In the genomic region with DNA sequence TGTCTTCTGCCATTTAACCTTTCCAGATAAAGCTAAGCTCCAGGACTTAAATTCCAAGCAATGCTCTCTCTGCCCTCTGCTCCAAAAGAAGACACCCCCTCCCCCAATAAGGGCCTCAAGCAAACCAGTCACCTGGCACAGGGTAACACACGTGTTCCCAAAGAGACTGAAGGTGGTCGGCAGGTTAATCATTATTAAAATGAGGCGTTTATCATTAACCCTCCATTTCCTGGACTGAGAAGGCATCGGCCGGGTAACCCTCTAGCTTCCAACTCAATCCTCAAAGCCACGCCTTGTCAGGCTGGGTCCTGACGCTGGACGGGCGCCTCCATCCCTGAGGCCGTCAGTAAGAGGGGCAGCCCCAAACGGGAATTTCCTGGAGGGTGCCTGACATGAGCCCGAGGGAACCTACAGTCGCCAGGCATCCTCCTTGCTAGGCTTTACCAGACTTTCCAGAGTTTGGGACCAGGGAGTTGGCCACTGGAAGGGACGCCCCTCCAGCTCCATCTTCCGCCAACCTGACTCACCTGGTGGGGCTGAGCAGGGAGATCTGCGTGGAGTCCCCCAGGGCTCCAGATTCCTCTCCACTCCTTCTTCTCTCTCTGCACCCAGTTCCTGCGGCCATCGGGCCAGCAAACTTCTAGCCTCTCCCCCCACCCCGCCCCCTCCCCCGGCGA, we compare ENCODE assay signal across 8 mouse cellular contexts. TPM values are rescaled to one million over a fixed set of nuclear protein-coding genes. Genes with fewer than 3 reads are reported as not detected.
DNase-seq lines count a peak whose midpoint lies in the region; ATAC-seq lines count a peak whose summit lies in the region.

No protein-coding gene starts in this region.

- H3K27me3 ChIP-seq in forebrain, embryonic 15.5 days, result no peaks in the 10 kb centered on the region
- no peaks in the 10 kb centered on the region for H3K27me3 ChIP-seq in kidney, embryonic 15.5 days

- peak; percentile 26 for DNase-seq in adrenal gland, postnatal 10 days
- DNase-seq in adrenal gland, adult 8-10 months, result no peak
- DNase-seq in lung, postnatal 4 days, result peak; percentile 24 to 32
- no peak for DNase-seq in right cerebral cortex, postnatal 25 days
- no peak for DNase-seq in gastrocnemius, postnatal 25 days

- no peak for ATAC-seq in forebrain, embryonic 15.5 days (replicated peaks)
- peak; percentile 50 for ATAC-seq in kidney, embryonic 15.5 days (replicated peaks; ENCODE audit: low FRiP score)

- WGBS in forebrain, embryonic 15.5 days, result 1% methylated on average over 19 of the region's 21 CpGs
- WGBS in kidney, embryonic 15.5 days, result under 1% methylated on average over 21 of the region's 21 CpGs

- H3K9ac ChIP-seq in forebrain, embryonic 15.5 days (replicated peaks), result peak overlapping the region; percentile 86
- H3K9ac ChIP-seq in kidney, embryonic 15.5 days, result peak overlapping the region; percentile 75

- no peaks in the 10 kb centered on the region for H3K36me3 ChIP-seq in forebrain, embryonic 15.5 days
- H3K36me3 ChIP-seq in kidney, embryonic 15.5 days, result 0 out of 2 replicates have a peak, but pooled peaks cover 6% of the 10 kb centered on the region

- 0 out of 2 replicates have a peak, but pooled peaks cover 3% of the 10 kb centered on the region for H3K4me1 ChIP-seq in brown adipose tissue, adult 24 weeks (ENCODE audit: control insufficient read depth, insufficient read depth, insufficient read length, low read length)
- peaks cover 19% of the 10 kb centered on the region for H3K4me1 ChIP-seq in forebrain, embryonic 15.5 days
- peaks cover 23% of the 10 kb centered on the region for H3K4me1 ChIP-seq in kidney, embryonic 15.5 days

- H3K4me3 ChIP-seq in brown adipose tissue, adult 24 weeks (ENCODE audit: insufficient read depth, low read depth, low read length), result peak overlapping the region; percentile 92
- H3K4me3 ChIP-seq in forebrain, embryonic 15.5 days, result peak overlapping the region; percentile 80
- H3K4me3 ChIP-seq in kidney, embryonic 15.5 days (replicated peaks), result peak overlapping the region; percentile 66

- H3K9me3 ChIP-seq in forebrain, embryonic 15.5 days, result no peaks in the 10 kb centered on the region
- no peaks in the 10 kb centered on the region for H3K9me3 ChIP-seq in kidney, embryonic 15.5 days (replicated peaks)

- no peak overlapping the region for H3K27ac ChIP-seq in brown adipose tissue, adult 24 weeks (replicated peaks; ENCODE audit: low read depth, low read length)
- H3K27ac ChIP-seq in forebrain, embryonic 15.5 days (replicated peaks), result no peak overlapping the region
- H3K27ac ChIP-seq in kidney, embryonic 15.5 days, result peak overlapping the region; percentile 92

- peak overlapping the region; percentile 86 for H3K4me2 ChIP-seq in forebrain, embryonic 15.5 days (replicated peaks)
- peak overlapping the region; percentile 92 for H3K4me2 ChIP-seq in kidney, embryonic 15.5 days

RNA-seq across cellular contexts. Expression of gene Carmil1, which starts 0.7 kb away (rescaled TPM):
- total RNA-seq in adrenal gland, postnatal 10 days (2021), result 10 to 100 TPM; 29.1 to 31.0 TPM
- 100 to 1,000 TPM in 1 of 4 experiments, 10 to 100 TPM in 3; 52.8 to 101 (median 64.1) TPM for total RNA-seq in adrenal gland, adult 8-10 months (2022)
- polyA plus RNA-seq in brown adipose tissue, adult 24 weeks (2012; ENCODE audit: insufficient read depth, insufficient read length, missing spikeins), result 4.8 and 5.6 TPM in 2 replicates
- polyA plus RNA-seq in forebrain, embryonic 15.5 days (2015; fragmentation: Nextera tagmentation; extraction: Ambion mirVana), result 35.5 and 39.6 TPM in 2 replicates
- polyA plus RNA-seq in kidney, embryonic 15.5 days (2015; fragmentation: Nextera tagmentation; extraction: Ambion mirVana), result 51.6 and 52.5 TPM in 2 replicates
- 1 to 10 TPM; 1.9 to 3.0 TPM for total RNA-seq in gastrocnemius, postnatal 25 days (2021)

RNA-seq across cellular contexts. Expression of gene Cmah, which starts 47.3 kb away (rescaled TPM):
- 1 to 10 TPM; 6.8 to 6.9 TPM for total RNA-seq in adrenal gland, postnatal 10 days (2021)
- 1 to 10 TPM; 1.6 to 4.5 (median 3.2) TPM for total RNA-seq in adrenal gland, adult 8-10 months (2022)
- polyA plus RNA-seq in brown adipose tissue, adult 24 weeks (2012; ENCODE audit: insufficient read depth, insufficient read length, missing spikeins), result 0.63 and 3.6 TPM in 2 replicates
- polyA plus RNA-seq in forebrain, embryonic 15.5 days (2015; fragmentation: Nextera tagmentation; extraction: Ambion mirVana), result 0.11 and 0.22 TPM in 2 replicates
- polyA plus RNA-seq in kidney, embryonic 15.5 days (2015; fragmentation: Nextera tagmentation; extraction: Ambion mirVana), result 0.86 and 1.1 TPM in 2 replicates
- 1 to 10 TPM; 2.1 to 3.2 TPM for total RNA-seq in gastrocnemius, postnatal 25 days (2021)

Comparison
In these comparisons a context has a peak if more than half of its experiments do, and no peak if none do; other contexts are left out.
1. DNase-seq: peak in adrenal gland, postnatal 10 days (single experiment) and lung, postnatal 4 days (2 of 2); none in adrenal gland, adult 8-10 months (single experiment), right cerebral cortex, postnatal 25 days (single experiment) and gastrocnemius, postnatal 25 days (single experiment).
2. RNA of gene Carmil1, which starts 0.7 kb away (total RNA-seq): 52.8 to 101 TPM in adrenal gland, adult 8-10 months and 29.1 to 31.0 TPM in adrenal gland, postnatal 10 days; 1.9 to 3.0 TPM in gastrocnemius, postnatal 25 days; every median in the first group is over 4 times any median in the second.
3. Peak in every context shown above with its lines, with median percentiles within 50 percentile points of each other: H3K4me3 ChIP-seq.